In genomic region chr14:24997786-24998509, GRCm38 (mm10) we compare ENCODE assay signal across 13 mouse cellular contexts.
DNase-seq lines count a peak whose midpoint lies in the region; ATAC-seq and TF ChIP-seq lines count a peak whose summit lies in the region.
"Had no signal": no experiment of that assay in that cellular context is flagged by ENCODE, and none has a peak within 500 bp of the region (broad histone marks: within the 10 kb centered on the region; RNA-seq: fewer than 3 reads in every experiment).

No protein-coding gene starts in this region.

- peak; percentile 68 for DNase-seq in kidney, postnatal 0 days (ENCODE audit: low spot score)
- DNase-seq in kidney, adult 18-20 months = no peak
- DNase-seq in forebrain, embryonic 14.5 days (ENCODE audit: low spot score) = peak; percentile 56
- DNase-seq in limb, embryonic 10.5 days (ENCODE audit: low spot score) = peak; percentile 62
- DNase-seq in spleen, postnatal 4 days (ENCODE audit: low spot score in 2 of 2) = no peak
- DNase-seq in spleen, adult 18-20 months = no peak
- DNase-seq: adrenal gland, adult 2 months; cerebellum, postnatal 25 days; gastrocnemius, postnatal 25 days; lung, adult 18-20 months had no signal

- H3K27ac ChIP-seq in kidney, postnatal 0 days = no peak overlapping the region
- H3K27ac ChIP-seq in forebrain, embryonic 14.5 days (ENCODE audit: low read depth, low read length) = no peak overlapping the region
- H3K27ac ChIP-seq in limb, embryonic 10.5 days = peak overlapping the region; percentile 82
- peak overlapping the region; percentile 52; the same call in 1 of the 2 replicates for H3K27ac ChIP-seq in stomach, embryonic 14.5 days (ENCODE audit: low read length)

- no peaks in the 10 kb centered on the region for H3K9me3 ChIP-seq in kidney, postnatal 0 days (replicated peaks; ENCODE audit: low read length)
- no peaks in the 10 kb centered on the region for H3K9me3 ChIP-seq in forebrain, embryonic 14.5 days (replicated peaks; ENCODE audit: control insufficient read depth, low read length)
- H3K9me3 ChIP-seq in limb, embryonic 10.5 days (replicated peaks) = no peaks in the 10 kb centered on the region
- no peaks in the 10 kb centered on the region for H3K9me3 ChIP-seq in stomach, embryonic 14.5 days (ENCODE audit: control insufficient read depth, low read depth, low read length)

- H3K4me2 ChIP-seq in kidney, postnatal 0 days (ENCODE audit: low read length) = no peak overlapping the region
- no peak overlapping the region for H3K4me2 ChIP-seq in forebrain, embryonic 14.5 days (ENCODE audit: low read length)
- H3K4me2 ChIP-seq in stomach, embryonic 14.5 days (replicated peaks; ENCODE audit: low read depth, low read length) = no peak overlapping the region

- no peak for TF ChIP-seq CTCF in kidney, postnatal 0 days (IDR thresholded peaks at IDR 0.05; ENCODE audit: low read depth)

- H3K9ac ChIP-seq in kidney, postnatal 0 days (ENCODE audit: low read depth, low read length) = no peak overlapping the region
- H3K9ac ChIP-seq in forebrain, embryonic 14.5 days (ENCODE audit: low read length) = no peak overlapping the region
- no peak overlapping the region for H3K9ac ChIP-seq in stomach, embryonic 14.5 days (replicated peaks; ENCODE audit: low read depth, low read length)

- H3K4me3 ChIP-seq in kidney, postnatal 0 days (replicated peaks; ENCODE audit: low read depth, low read length) = no peak overlapping the region
- no peak overlapping the region for H3K4me3 ChIP-seq in forebrain, embryonic 14.5 days (ENCODE audit: low read depth, low read length)
- no peak overlapping the region for H3K4me3 ChIP-seq in limb, embryonic 10.5 days
- no peak overlapping the region for H3K4me3 ChIP-seq in stomach, embryonic 14.5 days (ENCODE audit: low read depth, low read length)

- H3K4me1 ChIP-seq in kidney, postnatal 0 days (replicated peaks; ENCODE audit: insufficient read depth, low read length) = peaks cover 7% of the 10 kb centered on the region; the same call in 1 of the 2 replicates
- H3K4me1 ChIP-seq in forebrain, embryonic 14.5 days (ENCODE audit: control insufficient read depth, insufficient read depth, low read length) = peaks cover 32% of the 10 kb centered on the region
- H3K4me1 ChIP-seq in limb, embryonic 10.5 days = peaks cover 67% of the 10 kb centered on the region
- H3K4me1 ChIP-seq in stomach, embryonic 14.5 days (ENCODE audit: control insufficient read depth, insufficient read depth, low read length) = peaks cover 18% of the 10 kb centered on the region; the same call in 1 of the 2 replicates

- peak; percentile 48 for ATAC-seq in kidney, postnatal 0 days (replicated peaks; ENCODE audit: low FRiP score, low read depth)
- peak; percentile 30 for ATAC-seq in forebrain, embryonic 14.5 days
- peak; percentile 47; the same call in 1 of the 2 replicates for ATAC-seq in stomach, embryonic 14.5 days (ENCODE audit: insufficient number of reproducible peaks, insufficient read depth, low FRiP score, low read depth)
- no peak for ATAC-seq in activated CD4-positive, CD25-positive, alpha-beta regulatory T cell, adult 4 months

- no peaks in the 10 kb centered on the region for H3K27me3 ChIP-seq in kidney, postnatal 0 days (ENCODE audit: insufficient read depth, low read length)
- H3K27me3 ChIP-seq in forebrain, embryonic 14.5 days (replicated peaks; ENCODE audit: control insufficient read depth, insufficient read depth, low read length) = no peaks in the 10 kb centered on the region
- 0 out of 2 replicates have a peak, but pooled peaks cover 13% of the 10 kb centered on the region for H3K27me3 ChIP-seq in limb, embryonic 10.5 days (ENCODE audit: low read depth, poor library complexity, severe bottlenecking)
- no peaks in the 10 kb centered on the region for H3K27me3 ChIP-seq in stomach, embryonic 14.5 days (ENCODE audit: control insufficient read depth, insufficient read depth, low read length)
- H3K27me3 ChIP-seq: CH12.LX had no signal

- WGBS in kidney, postnatal 0 days = 32% methylated on average over 14 of the region's 14 CpGs
- 25% methylated on average over 14 of the region's 14 CpGs for WGBS in forebrain, embryonic 14.5 days
- WGBS in limb, embryonic 10.5 days = 16% methylated on average over 14 of the region's 14 CpGs
- 38% methylated on average over 14 of the region's 14 CpGs for WGBS in stomach, embryonic 14.5 days

- no peaks in the 10 kb centered on the region for H3K36me3 ChIP-seq in kidney, postnatal 0 days (ENCODE audit: insufficient read depth, low read length)
- H3K36me3 ChIP-seq in forebrain, embryonic 14.5 days (ENCODE audit: control insufficient read depth, insufficient read depth, low read length) = no peaks in the 10 kb centered on the region
- H3K36me3 ChIP-seq in limb, embryonic 10.5 days = no peaks in the 10 kb centered on the region
- no peaks in the 10 kb centered on the region for H3K36me3 ChIP-seq in stomach, embryonic 14.5 days (ENCODE audit: control insufficient read depth, insufficient read depth, low read length)

Comparison
In these comparisons a context has a peak if more than half of its experiments do, and no peak if none do; other contexts are left out.
1. DNase-seq: peak in kidney, postnatal 0 days (single experiment), forebrain, embryonic 14.5 days (single experiment) and limb, embryonic 10.5 days (single experiment); none in kidney, adult 18-20 months (single experiment), spleen, postnatal 4 days (0 of 2) and spleen, adult 18-20 months (0 of 2).
2. H3K27ac ChIP-seq: peak in limb, embryonic 10.5 days (single experiment) and stomach, embryonic 14.5 days (single experiment); none in kidney, postnatal 0 days (single experiment) and forebrain, embryonic 14.5 days (single experiment).